Mouse (Mus musculus) R1 (cell line): Measurements from ENCODE around the gene Obscn.

ENCODE experiments used
- DNase-seq: peaks from one replicate; pipeline ENCODE4 v3.0.0-alpha.2; 2018; ENCODE audit warnings: low read depth, low spot score

Obscn gene

DNA sequence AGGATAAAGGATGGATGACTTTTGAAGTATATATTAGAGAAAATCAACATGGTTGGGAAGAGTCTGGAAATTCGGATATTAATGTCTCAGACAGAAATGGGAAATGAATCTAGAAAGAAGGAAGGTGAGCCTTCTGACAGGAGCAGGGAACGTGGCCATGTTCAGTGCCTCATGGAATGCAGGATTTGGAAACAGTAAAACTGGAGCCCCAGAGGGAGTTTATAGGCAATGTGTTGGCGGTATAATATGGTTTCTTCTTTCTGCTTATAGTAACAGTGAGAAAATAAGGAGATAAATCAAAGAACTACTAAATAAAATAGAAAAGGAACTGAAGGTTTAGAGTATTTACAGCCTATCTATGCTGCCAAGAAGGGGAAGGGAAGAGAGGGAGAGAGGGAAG is 78.2 kb downstream of the Obscn start:
- no peak for DNase-seq

DNA sequence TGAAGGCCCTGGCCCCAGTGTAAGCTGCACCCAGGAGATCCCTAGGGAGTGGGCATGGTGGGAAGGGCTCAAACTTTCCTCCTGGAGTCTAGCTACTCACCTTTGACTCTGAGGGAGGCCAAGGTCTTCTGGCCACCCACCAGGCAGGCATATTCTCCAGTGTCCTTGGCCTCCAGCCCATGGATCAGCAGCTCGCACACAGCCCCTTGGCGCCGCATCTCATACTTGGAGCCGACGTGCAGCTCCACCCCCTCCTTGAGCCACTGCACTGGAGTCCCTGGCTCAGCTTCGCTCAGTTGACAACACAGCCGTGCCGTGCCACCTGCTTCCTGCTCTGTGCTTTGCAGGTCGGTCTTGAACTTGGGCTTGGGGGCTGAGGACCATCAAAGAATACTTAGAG is 85.2 kb downstream of the Obscn start:
- no peak for DNase-seq

DNA sequence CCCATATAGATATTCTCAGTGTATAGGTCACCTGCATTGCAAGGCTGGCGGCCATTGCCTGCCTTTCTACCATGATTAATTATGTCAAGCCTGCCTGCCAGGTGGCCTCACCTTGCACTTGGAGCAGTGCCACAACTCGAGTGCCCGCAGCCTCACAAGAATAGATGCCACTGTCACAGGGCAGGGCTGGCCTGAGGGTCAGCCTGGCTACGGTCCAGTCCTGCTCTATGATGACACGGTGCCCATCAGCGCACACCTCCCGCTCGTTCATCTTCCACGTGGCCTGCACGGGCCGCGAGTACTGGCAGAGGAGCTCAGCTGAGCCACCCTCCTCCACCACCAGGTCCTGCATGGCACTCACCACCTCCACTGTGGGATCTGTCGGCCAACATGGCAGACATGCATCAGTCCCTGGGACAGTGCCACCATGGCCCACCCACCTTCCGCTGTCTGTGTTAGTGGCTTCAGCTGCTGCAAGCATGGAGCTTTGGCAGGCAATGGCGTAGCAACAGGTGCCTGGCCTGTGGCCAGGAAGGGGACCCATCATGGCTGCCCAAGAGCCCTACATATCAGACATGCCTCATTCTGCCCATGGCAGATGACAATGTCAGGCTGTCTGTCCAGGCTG is 91.4 kb downstream of the Obscn start:
- no peak for DNase-seq

DNA sequence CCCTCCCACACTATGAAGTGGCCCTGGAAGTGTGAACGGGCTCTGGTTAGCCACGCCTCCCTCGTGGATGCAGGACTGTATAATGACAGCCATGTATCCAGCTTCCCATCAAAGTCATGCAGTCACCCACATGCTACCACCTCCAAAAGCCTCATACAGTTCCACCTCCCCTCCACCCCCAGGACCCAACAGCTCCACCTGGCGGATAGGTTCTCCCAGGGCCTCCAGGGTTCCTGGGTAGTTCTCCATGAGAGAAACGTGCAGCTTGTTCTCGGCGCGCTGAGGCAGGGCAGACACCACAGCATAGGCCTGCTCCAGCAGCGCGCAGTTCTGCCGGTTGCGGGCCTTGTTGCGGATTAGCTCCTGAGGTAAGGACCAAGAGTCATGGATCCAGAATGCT is 107.2 kb downstream of the Obscn start:
- no peak for DNase-seq

DNA sequence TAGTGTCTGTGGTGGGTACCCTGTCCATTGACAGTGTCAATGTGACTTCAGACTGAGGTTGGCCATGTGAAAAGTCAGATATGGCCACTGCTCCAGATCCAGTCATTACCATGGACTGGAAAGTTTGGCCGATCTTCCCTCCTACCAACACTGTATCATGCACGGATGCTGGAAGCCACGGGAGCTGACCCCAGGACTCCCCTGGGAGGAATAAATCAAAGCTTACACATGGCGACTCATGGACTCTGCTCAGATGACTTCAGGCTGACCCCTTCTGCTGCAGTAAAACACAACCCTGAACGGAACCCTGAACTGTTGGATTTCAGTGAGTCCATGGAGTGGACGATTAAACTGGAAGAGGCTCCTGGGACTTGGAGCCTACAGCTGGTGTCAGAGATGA is 109.8 kb downstream of the Obscn start:
- DNase-seq, result no peak

DNA sequence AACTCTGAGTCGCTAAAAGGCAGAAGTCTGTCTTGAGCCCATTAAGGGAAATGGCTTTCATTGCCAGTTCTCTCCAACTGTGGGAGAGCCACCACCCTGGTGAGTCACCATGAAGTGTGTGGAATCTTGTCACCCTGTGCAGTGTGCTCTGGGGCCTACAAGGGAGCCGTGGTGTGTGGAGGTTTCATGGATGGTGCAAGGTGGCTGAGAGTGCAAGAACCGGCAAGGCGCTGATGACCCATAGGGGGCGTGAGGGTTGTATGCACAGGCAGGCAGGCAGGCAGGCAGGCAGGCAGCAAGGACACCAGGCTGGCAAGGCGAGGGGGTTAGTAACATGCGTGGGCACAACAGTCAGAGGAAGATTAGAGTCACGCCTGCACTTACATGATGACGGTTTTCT is 121.2 kb downstream of the Obscn start:
- peak; percentile 39 for DNase-seq

DNA sequence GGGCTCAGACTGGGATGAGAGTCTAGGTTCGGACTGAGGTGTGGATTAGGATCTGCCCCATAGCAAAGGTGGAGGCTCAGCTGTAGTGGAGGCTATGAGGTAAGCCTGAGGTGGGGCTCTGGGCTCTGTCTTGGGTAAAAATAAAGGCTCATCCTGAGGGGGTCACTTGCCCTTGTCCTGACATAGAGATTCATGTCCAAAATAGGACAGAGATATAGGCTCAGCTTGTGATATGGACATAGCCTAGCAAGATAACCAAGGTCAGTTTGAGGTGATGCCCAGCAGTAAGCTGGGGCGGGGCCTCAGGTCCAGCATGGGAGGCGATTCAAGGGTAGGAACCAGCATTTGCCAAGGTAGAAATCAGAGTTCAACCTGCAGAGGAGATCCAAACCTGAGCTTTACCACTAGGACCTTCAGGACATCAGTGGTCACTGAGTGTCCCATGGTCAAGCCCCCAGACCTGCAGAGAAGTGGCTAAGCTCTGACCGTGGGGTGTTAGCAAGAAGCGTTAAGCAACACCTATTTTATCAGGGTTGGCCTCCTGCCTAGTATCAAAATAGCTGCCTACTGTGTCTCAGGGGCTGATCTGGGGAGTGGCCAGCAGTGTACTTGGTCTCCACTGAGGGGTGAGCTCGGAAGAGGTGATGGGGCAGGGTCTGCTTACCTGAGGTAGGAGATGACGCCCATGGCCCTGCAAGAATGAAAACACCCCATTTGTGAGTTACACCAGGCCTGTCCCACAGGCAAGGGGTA is 133.7 kb downstream of the Obscn start:
- no peak for DNase-seq

DNA sequence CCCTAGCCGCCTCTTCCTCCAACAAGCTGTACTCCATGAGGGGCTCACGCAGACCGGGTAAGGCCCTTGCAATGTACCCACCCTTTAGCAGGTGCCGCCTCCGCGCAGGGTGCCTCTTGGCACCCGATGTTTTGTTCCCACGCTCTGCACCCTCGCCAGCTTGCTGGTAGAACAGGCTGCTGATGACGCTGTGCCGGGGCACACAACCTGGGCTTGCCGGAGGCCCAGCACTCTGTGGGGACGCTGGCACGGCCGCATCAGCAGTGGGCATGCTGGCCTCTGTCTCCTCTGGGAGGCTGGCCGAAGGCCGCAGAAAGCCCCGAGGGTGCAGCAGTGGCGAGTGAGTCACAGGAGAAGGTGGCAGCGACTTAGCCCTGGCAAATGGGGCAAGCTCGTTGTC is 135.6 kb downstream of the Obscn start:
- no peak for DNase-seq

DNA sequence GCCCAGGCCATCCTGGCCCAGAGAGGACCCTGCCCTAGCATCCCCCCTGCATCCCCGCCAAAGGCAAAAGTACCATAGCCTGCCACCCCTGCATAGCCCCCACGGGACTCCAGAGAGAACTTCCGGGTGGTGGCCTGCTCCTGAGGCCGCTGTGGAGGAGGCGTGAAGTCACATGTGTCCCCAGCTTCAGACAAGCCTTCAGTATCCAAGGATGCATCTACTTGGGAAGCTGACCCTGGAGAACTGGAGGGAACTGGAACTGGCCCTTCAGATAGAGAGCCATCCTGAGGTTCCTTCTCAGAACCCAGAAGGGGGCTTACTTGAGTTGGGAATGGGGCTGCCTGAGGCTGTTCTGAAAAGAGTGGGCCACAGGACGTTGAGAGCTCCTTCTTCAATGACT is 136.4 kb downstream of the Obscn start:
- no peak for DNase-seq

DNA sequence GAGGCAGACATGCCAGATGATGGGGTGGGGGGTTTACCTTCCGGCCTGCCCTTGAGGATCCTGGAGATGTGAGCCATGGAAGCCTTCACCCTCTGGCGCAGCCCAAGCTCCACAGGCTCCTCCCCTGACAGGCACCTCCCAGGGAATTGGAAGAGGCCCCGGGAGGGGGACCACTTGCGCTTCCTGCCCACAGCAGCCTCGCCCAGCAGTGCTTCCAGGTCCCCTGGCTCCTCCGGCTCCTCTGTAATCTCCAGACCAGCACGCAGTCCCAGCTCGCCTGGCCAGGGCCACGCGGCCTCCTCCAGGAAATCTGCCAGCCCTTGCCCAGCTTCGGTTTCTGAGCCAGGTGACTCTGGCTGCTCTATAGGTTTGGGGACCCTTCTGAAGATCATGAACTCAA is 137.0 kb downstream of the Obscn start:
- DNase-seq, result no peak

DNA sequence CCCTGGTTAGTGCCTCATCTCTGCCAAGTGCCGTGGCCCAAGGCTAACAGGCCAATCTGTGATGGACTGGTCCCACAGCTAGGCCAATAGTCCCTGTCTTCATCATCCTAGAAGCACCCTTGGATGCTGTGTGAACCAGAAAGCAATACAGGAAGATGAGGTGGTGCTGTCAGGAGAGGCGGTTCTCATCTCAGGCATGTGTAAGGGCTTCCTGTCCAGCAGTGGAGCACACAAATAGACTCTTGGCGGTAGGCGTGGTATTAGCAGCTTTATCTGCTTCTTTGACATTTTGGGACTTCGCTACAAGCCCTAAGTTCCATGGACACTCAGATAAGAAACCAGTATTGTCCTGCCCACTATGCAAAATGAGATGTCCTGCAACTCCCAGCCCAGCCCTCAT is 138.7 kb downstream of the Obscn start:
- DNase-seq, result no peak

DNA sequence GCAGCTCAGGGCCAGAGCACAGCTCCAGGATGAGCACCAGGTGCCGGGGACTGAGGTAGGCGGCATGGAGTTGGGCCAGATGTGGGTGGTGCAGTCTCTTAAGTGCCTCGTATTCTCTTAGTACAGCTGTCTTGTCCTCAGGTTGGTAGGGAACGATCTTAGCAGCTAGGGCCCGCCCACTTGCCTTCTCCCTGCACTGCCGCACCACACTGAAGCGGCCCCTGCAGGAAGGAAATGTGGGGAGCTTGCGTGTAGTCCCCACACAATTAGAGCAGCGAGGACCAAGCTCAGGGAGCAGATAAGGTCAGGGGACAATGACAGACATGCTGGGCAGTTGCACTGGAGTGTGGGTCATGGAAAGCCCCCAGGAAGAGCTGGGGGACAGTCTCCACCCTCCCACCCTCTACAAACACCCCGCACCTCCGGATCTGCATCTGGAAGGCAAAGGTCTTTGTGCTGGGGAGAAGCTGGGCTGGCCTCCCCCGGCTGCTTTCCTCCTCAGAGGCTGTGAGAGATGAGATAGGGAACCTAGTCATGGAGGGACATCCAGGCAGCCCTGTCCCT is 140.3 kb downstream of the Obscn start:
- DNase-seq, result no peak

DNA sequence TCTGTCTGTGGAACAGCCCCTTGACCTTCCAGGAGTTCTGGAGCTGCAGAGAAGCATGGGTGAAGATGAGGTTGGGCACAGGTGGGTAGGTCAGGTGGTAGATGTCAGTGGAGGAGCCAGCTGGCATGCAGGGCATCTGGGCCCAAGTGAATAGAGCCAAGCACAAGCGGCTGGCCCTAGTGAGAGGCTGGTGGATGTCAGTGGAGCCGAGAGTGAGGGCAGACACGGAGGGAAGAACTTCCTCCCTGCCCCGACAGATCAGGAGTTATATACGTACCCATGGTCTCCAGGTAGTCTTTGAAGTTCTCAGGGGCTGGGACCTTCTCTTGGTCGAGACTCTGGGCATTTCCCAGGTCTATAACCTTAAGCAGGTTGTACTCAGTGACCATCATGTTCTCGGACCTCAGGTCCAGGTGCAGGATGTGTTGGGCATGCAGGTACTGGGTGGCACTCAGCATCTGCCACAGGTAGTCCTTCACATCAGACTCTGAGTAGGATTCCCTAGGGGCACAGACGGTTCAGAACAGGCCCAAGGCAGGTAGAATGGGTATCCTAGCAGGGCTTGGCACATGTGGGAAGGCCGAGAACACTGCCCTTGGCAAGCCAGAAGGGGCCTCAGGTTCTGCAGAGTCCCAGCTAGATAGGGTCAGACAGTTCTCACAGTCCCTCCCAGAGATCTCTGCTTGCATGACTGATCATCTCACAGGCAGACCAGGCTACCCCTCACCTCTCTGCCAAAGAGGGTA is 141.0 kb downstream of the Obscn start:
- DNase-seq, result no peak

DNA sequence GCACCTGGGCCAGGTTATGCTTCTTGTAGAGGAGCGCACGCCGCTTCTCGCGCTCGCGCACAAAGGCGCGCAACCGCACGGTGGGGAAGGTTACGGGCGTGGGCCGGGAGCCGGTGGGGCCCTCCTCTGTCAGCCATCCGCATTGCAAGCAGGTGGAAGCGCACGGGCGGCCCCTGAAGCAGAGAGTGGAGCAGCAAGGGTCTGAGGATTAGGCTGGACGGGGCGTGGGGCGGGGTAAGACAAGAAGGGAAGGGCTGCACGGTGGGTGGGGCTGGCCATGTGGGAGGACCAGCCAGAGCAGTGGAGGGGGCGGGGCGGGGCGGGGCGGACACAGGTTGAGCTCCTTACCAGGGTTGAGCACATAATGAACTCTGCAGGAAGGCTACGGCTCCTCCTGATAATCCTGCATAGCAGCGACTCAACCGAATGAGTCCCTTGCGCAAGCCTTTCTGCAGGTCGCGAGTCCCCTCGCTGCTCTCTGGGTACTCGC is 141.8 kb downstream of the Obscn start:
- DNase-seq, result peak; percentile 92

DNA sequence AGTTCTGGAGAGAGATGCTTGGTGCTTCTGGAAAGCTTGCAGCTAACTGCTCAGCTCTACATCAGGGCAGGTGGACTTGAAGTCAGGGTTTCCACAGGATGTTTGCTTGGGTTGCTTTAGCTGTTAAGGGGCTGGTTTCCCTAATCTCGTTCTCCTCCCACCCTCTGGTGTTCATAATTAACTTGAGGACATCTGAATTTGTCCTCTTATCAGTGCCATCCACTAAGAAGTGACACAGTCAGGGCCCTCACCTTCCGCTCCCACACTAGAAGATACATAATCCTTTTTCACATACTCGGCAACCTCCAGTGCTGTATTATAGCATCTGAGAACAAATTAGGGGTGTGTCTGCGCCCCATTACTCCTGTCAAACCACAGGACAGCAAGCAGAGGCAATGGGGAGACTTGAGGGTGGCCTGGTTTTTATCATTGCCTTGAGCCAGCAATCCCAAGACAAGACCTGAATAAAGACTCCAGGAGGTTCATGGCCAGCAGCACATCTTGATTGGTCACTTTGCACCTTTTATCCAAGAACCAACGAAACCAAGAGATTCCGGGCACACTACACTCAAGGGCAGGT is 143.0 kb downstream of the Obscn start:
- no peak for DNase-seq

DNA sequence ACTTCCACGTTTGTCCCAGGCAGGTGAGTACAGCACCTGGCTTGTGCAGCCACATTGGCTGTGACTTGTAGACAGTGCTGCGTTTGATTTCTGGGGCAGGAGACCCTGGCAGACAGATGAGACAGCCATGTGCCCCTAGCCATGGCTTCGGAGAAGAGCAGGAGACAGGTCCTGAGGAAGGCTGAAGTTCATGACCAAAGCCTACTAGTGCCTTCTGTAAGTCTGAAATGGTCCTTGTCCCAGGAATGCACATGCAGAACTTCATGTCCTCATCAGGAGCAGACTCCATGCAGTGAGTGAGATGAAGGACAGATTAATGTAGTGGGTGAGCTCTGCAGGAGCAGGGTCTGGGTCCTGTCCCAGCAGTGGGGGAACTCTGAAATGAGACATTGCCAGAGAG is 144.3 kb downstream of the Obscn start:
- DNase-seq, result no peak

DNA sequence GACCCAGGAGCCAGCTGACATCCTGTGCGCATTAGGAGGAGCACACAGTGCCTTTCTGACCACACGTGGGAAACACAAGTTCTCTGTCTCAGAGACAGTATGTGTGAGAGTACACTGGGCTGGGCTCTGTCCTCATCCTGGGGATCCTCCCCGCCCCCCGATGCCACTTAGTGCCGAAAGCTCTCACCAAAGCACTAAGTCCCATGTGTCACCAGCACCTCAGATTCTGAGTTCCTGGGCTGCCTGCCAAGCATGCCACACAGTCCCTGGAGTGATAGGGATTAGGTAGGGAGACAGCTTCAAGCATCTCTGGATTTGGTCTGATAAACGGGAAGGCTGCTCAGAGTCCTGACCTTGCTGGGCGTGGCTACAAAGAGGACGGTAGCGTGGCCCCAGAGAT is 145.4 kb downstream of the Obscn start:
- DNase-seq, result peak; percentile 13

DNA sequence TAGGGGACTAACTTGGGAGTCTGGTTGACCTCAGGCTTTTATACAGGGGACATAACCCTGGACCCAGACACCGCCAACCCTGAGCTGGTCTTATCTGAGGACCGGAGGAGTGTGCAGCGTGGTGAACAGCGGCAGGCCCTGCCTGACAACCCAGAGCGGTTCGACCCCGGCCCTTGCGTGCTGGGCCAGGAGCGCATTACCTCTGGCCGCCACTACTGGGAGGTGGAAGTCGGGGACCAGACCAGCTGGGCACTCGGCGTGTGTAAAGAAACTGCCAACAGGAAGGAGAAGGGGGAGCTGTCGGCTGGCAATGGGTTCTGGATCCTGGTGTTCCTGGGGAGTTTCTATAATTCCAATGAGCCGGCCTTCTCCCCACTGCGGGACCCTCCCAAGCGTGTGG is 146.1 kb downstream of the Obscn start:
- DNase-seq, result peak; percentile 45

DNA sequence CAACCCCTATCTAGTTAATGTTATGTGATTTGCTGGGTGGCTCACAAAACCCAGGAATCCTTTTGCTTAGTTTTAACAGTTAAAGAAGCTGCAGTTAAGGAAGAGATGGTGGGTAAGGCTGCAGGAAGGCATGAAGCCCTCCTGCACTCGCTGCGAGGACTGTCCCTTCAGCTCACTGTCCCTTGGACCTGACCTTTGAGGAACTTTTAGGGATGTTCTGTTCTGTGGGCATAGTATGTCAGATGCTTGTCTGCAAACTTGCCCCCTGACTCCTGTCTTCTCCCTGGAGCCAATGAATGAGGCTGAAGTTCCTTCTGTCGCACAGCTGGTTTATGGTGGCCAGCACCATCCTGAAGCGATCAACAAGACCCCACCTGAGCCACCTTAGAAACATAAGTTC is 147.0 kb downstream of the Obscn start:
- DNase-seq, result no peak

DNA sequence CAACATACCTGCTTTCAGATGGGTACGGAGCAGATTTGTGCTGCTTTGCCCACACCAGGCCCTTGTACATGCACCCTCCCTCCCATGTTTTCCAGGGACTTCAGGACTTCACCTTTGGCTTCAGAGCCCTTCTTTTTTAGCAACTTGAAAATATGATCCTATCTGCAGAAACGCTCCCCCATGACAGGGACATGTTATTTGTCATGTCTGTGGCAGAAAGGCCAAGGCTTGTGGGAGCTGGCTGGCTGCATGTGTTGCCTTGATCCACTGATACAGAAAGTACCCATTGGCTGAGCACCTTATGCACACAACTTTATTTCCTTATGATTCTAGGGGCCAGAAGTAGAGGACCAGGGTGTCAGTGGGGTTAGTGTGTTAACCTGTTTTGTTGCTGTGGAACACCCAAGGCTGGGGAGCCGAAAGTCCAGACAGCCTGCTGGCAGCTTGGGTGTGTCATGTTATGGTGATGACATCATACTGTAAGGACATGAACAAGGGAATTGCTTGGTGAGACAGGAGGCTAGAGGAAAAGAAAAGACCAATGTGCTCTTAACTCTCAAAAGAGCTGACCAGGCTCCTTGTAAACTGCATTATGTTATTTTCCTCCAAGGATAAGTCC is 150.8 kb downstream of the Obscn start:
- no peak for DNase-seq

DNA sequence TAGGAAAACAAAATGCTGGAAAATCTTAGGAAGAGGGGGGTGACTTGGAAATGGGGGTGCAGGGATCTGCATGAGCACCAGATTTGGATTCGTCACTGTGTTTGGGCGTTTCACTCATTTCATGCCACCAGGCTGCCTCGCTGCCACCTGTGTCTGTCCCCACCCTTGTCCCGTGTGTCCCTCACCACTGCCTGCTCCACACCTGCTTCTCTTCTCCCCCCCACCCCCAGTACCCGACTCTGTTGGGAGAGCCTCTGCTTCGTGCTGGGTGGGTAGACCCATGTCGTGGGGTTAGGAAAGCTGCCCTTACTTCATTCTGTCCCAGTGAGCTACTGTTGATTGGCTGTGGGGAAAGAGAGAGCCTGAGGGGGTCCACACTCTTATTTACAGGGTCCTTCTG is 151.5 kb downstream of the Obscn start:
- DNase-seq, result no peak
